Comparison of ENCODE assay signal across 8 mouse cellular contexts in the genomic region with DNA sequence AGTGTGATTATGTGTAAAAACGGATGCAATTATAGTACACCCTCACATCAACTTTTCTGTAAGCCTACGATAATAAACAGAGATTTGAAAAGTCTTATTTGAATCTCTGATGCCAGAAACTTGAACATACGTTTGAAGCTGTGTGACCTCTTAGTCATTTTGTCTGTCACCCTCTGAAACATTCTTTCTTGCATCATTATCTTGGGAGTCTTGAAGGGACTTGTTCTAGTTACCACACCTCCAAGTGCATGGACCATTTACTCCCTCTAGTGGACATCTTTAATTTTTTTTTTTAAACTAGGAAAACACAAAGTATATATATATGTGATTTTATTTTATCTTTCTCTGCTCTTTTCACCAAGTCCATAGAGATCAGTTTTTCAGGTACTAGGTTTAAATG. TPM values are rescaled to one million over a fixed set of nuclear protein-coding genes. Genes with fewer than 3 reads are reported as not detected.
DNase-seq lines count a peak whose midpoint lies in the region; ATAC-seq and TF ChIP-seq lines count a peak whose summit lies in the region.
"Had no signal": no experiment of that assay in that cellular context is flagged by ENCODE, and none has a peak within 500 bp of the region (broad histone marks: within the 10 kb centered on the region; RNA-seq: fewer than 3 reads in every experiment).

No protein-coding gene starts in this region.

- H3K36me3 ChIP-seq in liver, embryonic 11.5 days (ENCODE audit: control insufficient read depth, insufficient read depth, low read length), result no peaks in the 10 kb centered on the region
- H3K36me3 ChIP-seq in kidney, adult 2 months (ENCODE audit: control insufficient read depth, insufficient read depth, low read length), result no peaks in the 10 kb centered on the region

- WGBS in liver, embryonic 11.5 days, result 72% methylated on average over 3 of the region's 3 CpGs
- WGBS in kidney, adult 2 months, result 54% methylated on average over 3 of the region's 3 CpGs

- no peak overlapping the region for H3K4me3 ChIP-seq in liver, embryonic 11.5 days (ENCODE audit: low read depth, low read length)
- no peak overlapping the region for H3K4me3 ChIP-seq in kidney, adult 2 months (ENCODE audit: insufficient read depth, low read depth, low read length)

- peak; percentile 15; the same call in 1 of the 2 replicates for ATAC-seq in liver, embryonic 11.5 days (replicated peaks; ENCODE audit: low FRiP score)

- DNase-seq in liver, embryonic 11.5 days (ENCODE audit: low spot score), result no peak
- no peak for DNase-seq in liver
- peak; percentile 67 for DNase-seq in Muller cell, postnatal 12 days (ENCODE audit: inconsistent ontology term)
- DNase-seq in embryo, embryonic 11.5 days (ENCODE audit: low read depth, low spot score), result peak; percentile 26
- peak; percentile 77 for DNase-seq in naive thymus-derived CD4-positive, alpha-beta T cell, adult 2 months (ENCODE audit: low read depth)
- DNase-seq in kidney, adult 2 months, result no peak
- DNase-seq in kidney, adult 8-10 months, result no peak
- DNase-seq: lung, postnatal 14 days had no signal

- no peak overlapping the region for H3K4me2 ChIP-seq in liver, embryonic 11.5 days

- H3K9ac ChIP-seq in liver, embryonic 11.5 days (ENCODE audit: low read depth, low read length), result no peak overlapping the region

- no peaks in the 10 kb centered on the region for H3K27me3 ChIP-seq in liver, embryonic 11.5 days (replicated peaks; ENCODE audit: control insufficient read depth, insufficient read depth, low read length)
- H3K27me3 ChIP-seq in kidney, adult 2 months (replicated peaks; ENCODE audit: control insufficient read depth, insufficient read depth, low read length), result no peaks in the 10 kb centered on the region

- H3K9me3 ChIP-seq in liver, embryonic 11.5 days (ENCODE audit: control insufficient read depth, low read length), result no peaks in the 10 kb centered on the region

- no peak overlapping the region for H3K27ac ChIP-seq in liver, embryonic 11.5 days (ENCODE audit: low read depth, low read length)
- no peak overlapping the region for H3K27ac ChIP-seq in kidney, adult 2 months (ENCODE audit: insufficient read depth, low read depth, low read length)

- TF ChIP-seq POLR2A in kidney, adult 2 months (IDR thresholded peaks at IDR 0.05; ENCODE audit: low read depth, low read length), result no peak

- no peak for TF ChIP-seq CTCF in kidney, adult 2 months (conservative IDR thresholded peaks at IDR 0.05; ENCODE audit: insufficient read depth, insufficient read length, low read depth, low read length)

- no peaks in the 10 kb centered on the region for H3K4me1 ChIP-seq in liver, embryonic 11.5 days (replicated peaks; ENCODE audit: control insufficient read depth, insufficient read depth, low read length)
- peaks cover 19% of the 10 kb centered on the region for H3K4me1 ChIP-seq in kidney, adult 2 months (ENCODE audit: control insufficient read depth, insufficient read depth, low read length)

RNA-seq across cellular contexts. Expression of gene Depdc1b, which starts 13.6 kb away (rescaled TPM):
- polyA plus RNA-seq in liver, embryonic 11.5 days (2014; fragmentation: Nextera tagmentation; extraction: Ambion mirVana), result 13.5 and 14.9 TPM in 2 replicates
- polyA plus RNA-seq in kidney, adult 2 months (2012; rRNA removed), result 10.9 and 11.2 TPM in 2 replicates

Comparison
In these comparisons a context has a peak if more than half of its experiments do, and no peak if none do; other contexts are left out.
1. DNase-seq: peak in Muller cell, postnatal 12 days (single experiment), embryo, embryonic 11.5 days (single experiment) and naive thymus-derived CD4-positive, alpha-beta T cell, adult 2 months (single experiment); none in liver, embryonic 11.5 days (single experiment), liver (single experiment), kidney, adult 2 months (single experiment) and kidney, adult 8-10 months (0 of 2).